Mouse (Mus musculus) kidney, postnatal 36 days (tissue): ENCODE measurements at regions not wholly inside any gene's neighbourhood (a gene's known extent, or its start where the extent isn't known, plus 50 kb on each side); places are given as distances from the start of the nearest gene placed in this dataset.

Source experiments
- DNase-seq, 2 experiments: peaks; one replicate each; pipeline ENCODE4 v3.0.0; 2021 to 2022; ENCODE audit warnings: mixed read lengths in 2 of 2

DNA sequence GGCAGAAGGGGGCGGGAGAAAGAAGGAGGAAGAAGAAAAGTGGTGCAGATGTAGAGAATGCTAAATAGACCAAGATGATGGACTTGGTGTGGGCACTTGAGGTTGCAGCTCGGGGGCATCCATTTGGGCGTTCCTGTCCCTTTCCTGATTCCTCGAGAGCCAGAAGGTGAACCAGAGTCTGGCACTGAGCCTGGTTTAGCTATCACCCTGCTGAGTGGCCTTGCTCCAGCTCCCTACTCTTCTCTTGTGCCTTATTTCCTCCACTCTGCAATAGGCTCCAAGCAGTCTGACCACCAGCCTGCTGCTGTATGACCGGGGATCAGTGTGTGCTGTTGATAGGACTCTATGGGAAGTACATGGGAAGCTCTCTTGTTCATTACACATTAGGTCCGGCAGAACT, 68.1 kb downstream of the Efnb1 start:
- no peak for DNase-seq

DNA sequence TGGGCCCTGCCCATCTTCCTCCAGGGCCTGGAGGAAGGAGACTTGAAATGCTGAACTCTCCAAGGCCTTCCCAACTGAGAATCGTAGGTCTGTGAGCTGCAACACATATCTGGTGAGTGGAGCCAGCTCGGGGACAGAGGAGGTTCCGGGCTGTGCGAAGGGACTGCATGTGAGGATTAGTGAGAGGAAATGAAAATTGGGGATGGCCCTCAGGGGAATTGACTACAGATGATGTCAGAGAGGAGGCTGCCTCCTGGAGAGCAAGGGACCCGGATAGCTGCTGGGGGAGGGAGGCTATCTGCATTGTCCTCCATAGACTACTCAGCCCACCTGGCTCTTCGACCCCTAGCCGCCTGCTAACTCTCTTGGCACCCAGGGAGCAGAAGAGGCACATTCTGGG, 65.2 kb downstream of the Efnb1 start:
- DNase-seq = no peak

DNA sequence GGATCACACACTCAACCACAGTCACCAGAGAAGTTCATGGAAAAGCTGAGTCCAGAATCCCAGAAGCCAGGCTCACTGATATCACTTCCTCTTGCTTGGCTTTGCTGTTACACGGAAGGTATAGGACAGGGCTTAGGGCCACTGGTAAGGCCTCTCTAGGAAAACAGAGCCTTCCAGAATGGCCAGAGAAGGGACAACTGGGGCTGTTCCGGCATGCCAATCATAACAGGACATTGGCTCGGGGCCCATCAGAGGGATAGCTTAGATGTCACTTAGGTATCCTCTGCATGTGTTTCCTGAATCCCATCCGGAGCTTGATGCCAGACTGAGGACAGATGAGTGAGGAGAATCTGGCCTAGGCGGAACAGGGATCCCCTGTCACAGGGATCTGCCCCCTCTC, 63.7 kb downstream of the Efnb1 start:
- peak; percentile 70 to 72 for DNase-seq

DNA sequence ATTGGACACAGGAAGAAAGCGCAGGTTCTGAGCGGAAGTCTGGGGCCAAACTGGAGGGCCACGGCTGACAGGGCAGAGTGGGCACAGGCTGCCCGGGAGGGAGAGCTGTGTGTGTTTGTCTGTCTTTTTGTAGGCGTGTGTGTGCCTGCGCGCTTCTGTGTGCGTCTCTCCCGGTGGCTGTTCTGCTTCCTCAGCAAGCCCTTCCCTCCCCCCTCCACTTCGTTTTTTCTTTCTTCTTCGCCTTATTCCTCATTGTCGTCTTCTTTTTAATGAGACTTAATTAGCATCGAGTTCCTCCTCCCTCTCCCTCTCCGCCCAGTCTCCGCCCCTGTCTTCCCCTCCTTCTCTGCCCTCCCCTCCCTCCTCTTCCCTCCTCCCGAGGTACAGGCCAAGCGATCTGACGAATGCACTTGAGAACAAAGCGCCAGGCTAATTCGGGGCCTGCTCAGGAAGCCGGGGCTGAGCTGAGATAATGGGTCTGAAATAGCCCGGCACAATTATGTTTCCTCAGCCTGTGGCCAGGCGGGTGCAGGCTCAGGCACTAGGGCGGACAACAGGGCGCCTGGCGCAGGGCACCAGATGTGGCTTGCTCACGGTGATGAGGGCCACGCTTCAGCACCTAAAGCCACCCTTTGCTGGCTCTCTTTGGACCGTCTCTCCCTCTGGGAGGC, 63.2 kb downstream of the Efnb1 start:
- DNase-seq = peak; percentile 79 to 84
